Mouse (Mus musculus) ES-Bruce4 (cell line): ENCODE measurements around the gene Nrp1.

Experiments
- CTCF ChIP-seq: IDR thresholded peaks from one replicate; pipeline ENCODE4 v1.8.1; 2011; ENCODE audit warnings: low read depth, low read length
- EP300 ChIP-seq: IDR thresholded peaks from 2 replicates; pipeline ENCODE4 v1.6.1; 2011; ENCODE audit warnings: low read depth, low read length; ENCODE audit not compliant: insufficient read depth
- POLR2A ChIP-seq: IDR thresholded peaks from one replicate; pipeline ENCODE4 v1.8.1; 2011; ENCODE audit warnings: low read length; ENCODE audit not compliant: insufficient read depth

DNA sequence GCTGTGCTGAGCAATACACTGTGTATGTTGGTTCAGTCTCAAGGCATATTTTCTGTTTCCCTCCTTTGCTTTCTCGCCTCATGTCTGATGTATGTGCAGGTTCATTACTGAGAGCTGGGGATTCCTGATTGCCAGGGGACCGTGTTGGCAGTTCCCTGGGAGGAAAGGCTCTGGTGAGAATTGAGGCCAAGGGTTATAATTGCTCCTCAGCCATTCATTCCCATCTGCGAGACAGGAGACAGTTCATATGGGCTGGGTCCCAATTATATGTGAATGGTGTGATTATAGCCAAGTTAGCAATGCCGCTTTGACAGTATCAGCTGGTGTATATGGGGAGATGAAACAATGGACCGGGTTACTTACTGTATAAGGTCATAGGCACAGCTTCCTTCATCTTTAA lies 14.3 kb downstream of the Nrp1 start:
- no peak for TF ChIP-seq POLR2A
- no peak for TF ChIP-seq CTCF
- no peak for TF ChIP-seq EP300
